Mouse (Mus musculus) liver, adult 2 months (tissue): ENCODE measurements around the gene Gprc5c. TPM values are rescaled to one million over a fixed set of nuclear protein-coding genes. Genes with fewer than 3 reads are reported as not detected.

Experiments
- DNase-seq: peaks from one replicate; pipeline ENCODE4 v3.0.0-alpha.2; 2011; ENCODE audit warnings: low read depth, low spot score; ENCODE audit errors: extremely low read depth
- H3K27ac ChIP-seq: fragments of 200-500 bp; replicated peaks from 2 replicates; pipeline ENCODE4 v1.5.1; 2012; ENCODE audit warnings: low read depth, mild to moderate bottlenecking, control low read depth, inconsistent platforms, low read length; ENCODE audit not compliant: insufficient read depth
- H3K27me3 ChIP-seq: fragments of 200-500 bp; 2 replicates; pipeline ENCODE4 v1.6.1; 2012; ENCODE audit warnings: mild to moderate bottlenecking, moderate library complexity, low read length, inconsistent platforms; ENCODE audit not compliant: control insufficient read depth, insufficient read depth
- H3K36me3 ChIP-seq: fragments of 200-500 bp; 2 replicates; pipeline ENCODE4 v1.6.1; 2012; ENCODE audit warnings: low read length, inconsistent platforms; ENCODE audit not compliant: control insufficient read depth, insufficient read depth
- H3K4me1 ChIP-seq: fragments of 200-500 bp; 2 replicates; pipeline ENCODE4 v1.6.1; 2011; ENCODE audit warnings: low read length; ENCODE audit not compliant: control insufficient read depth, insufficient read depth
- H3K4me3 ChIP-seq: fragments of 200-500 bp; 2 replicates; pipeline ENCODE4 v1.5.1; 2011; ENCODE audit warnings: low read depth, mild to moderate bottlenecking, control low read depth, low read length, moderate library complexity; ENCODE audit not compliant: insufficient read depth
- H3K79me2 ChIP-seq: fragments of 200-500 bp; 2 replicates; pipeline ENCODE4 v1.6.1; 2012; ENCODE audit warnings: inconsistent platforms, mild to moderate bottlenecking, low read length, moderate library complexity; ENCODE audit not compliant: control insufficient read depth, insufficient read depth
- H3K9ac ChIP-seq: fragments of 200-500 bp; 2 replicates; pipeline ENCODE4 v1.6.1; 2012; ENCODE audit warnings: low read depth, mild to moderate bottlenecking, control low read depth, inconsistent platforms, low read length
- CTCF ChIP-seq: fragments of 200-500 bp; IDR thresholded peaks from 2 replicates; pipeline ENCODE4 v1.5.1; 2011; ENCODE audit warnings: low read depth, low read length, control low read depth
- POLR2A ChIP-seq: fragments of 200-500 bp; IDR thresholded peaks from 2 replicates; pipeline ENCODE4 v1.6.1; 2011; ENCODE audit warnings: low read length, control low read depth; ENCODE audit not compliant: insufficient read depth; ENCODE audit errors: extremely low read depth
- WGBS: fragments of 180-500 bp; shearing (Covaris S2); methylation state at CpG from one replicate; pipeline ENCODE4 v1.1.7; 2018; 5-methylcytosine and 5-hydroxymethylcytosine counted together
- polyA plus RNA-seq: library from polyadenylated mRNA; depleted of rRNA; stranded (reverse); fragments of >200 nt; gene quantifications from 2 replicates; pipeline ENCODE4 v1.2.3, GENCODE M21; 2012
- total RNA-seq: library from RNA; depleted of rRNA; stranded (reverse); fragments of >200 nt; gene quantifications from 2 replicates; pipeline ENCODE4 v1.2.3, GENCODE M21; 2014

Gene Gprc5c
- total and polyA plus RNA-seq, 2 experiments: 51.4 to 93.9 TPM

GRCm38 (mm10) chr11:114807686-114808427 lies 43.1 kb upstream of the Gprc5c start:
- Histone ChIP-seq H3K27me3 (no peaks in the 10 kb centered on the region), H3K79me2 (no peaks in the 10 kb centered on the region), H3K9ac (no peak overlapping the region), H3K4me1 (peaks cover 2% of the 10 kb centered on the region; the same call in 1 of the 2 replicates), H3K36me3 (no peaks in the 10 kb centered on the region), H3K4me3 (no peak overlapping the region), H3K27ac (no peak overlapping the region)
- WGBS: 39% methylated on average over 14 of the region's 14 CpGs
- TF ChIP-seq POLR2A (no peak), CTCF (no peak)
- DNase-seq: no peak

GRCm38 (mm10) chr11:114809371-114809770 lies 41.6 kb upstream of the Gprc5c start:
- Histone ChIP-seq H3K79me2 (no peaks in the 10 kb centered on the region), H3K27ac (no peak overlapping the region), H3K36me3 (no peaks in the 10 kb centered on the region), H3K4me3 (no peak overlapping the region), H3K9ac (no peak overlapping the region), H3K27me3 (no peaks in the 10 kb centered on the region), H3K4me1 (peaks cover 2% of the 10 kb centered on the region; the same call in 1 of the 2 replicates)
- no peak for DNase-seq
- 82% methylated on average over 1 of the region's 1 CpGs for WGBS
- TF ChIP-seq POLR2A: no peak
- 0 out of 2 replicates have a peak, but pooled peaks have one; percentile 21 for TF ChIP-seq CTCF

- no peak overlapping the region for H3K9ac ChIP-seq
- TF ChIP-seq POLR2A: no peak
- 60% methylated on average over 4 of the region's 4 CpGs for WGBS
Observed at GRCm38 (mm10) chr11:114810344-114810743, 40.6 kb upstream of the Gprc5c start.

GRCm38 (mm10) chr11:114812731-114813240 lies 38.2 kb upstream of the Gprc5c start:
- WGBS: 26% methylated on average over 6 of the region's 6 CpGs
- Histone ChIP-seq H3K36me3 (no peaks in the 10 kb centered on the region), H3K9ac (no peak overlapping the region), H3K79me2 (no peaks in the 10 kb centered on the region), H3K27me3 (no peaks in the 10 kb centered on the region), H3K4me1 (peaks cover 2% of the 10 kb centered on the region; the same call in 1 of the 2 replicates), H3K27ac (no peak overlapping the region), H3K4me3 (no peak overlapping the region)
- no peak for TF ChIP-seq POLR2A
- peak; percentile 95 for TF ChIP-seq CTCF
- DNase-seq: peak; percentile 51

More at GRCm38 (mm10) chr11:114810344-114810743, 40.6 kb upstream of the Gprc5c start:
- no peaks in the 10 kb centered on the region for H3K79me2 ChIP-seq
- H3K4me3 ChIP-seq: no peak overlapping the region
- no peak overlapping the region for H3K27ac ChIP-seq
- no peaks in the 10 kb centered on the region for H3K36me3 ChIP-seq
- no peaks in the 10 kb centered on the region for H3K27me3 ChIP-seq
- no peak for DNase-seq
- peaks cover 2% of the 10 kb centered on the region; the same call in 1 of the 2 replicates for H3K4me1 ChIP-seq

GRCm38 (mm10) chr11:114814873-114815592 lies 35.9 kb upstream of the Gprc5c start:
- no peaks in the 10 kb centered on the region for H3K79me2 ChIP-seq
- H3K27ac ChIP-seq: no peak overlapping the region
- no peaks in the 10 kb centered on the region for H3K36me3 ChIP-seq
- H3K9ac ChIP-seq: no peak overlapping the region
- no peaks in the 10 kb centered on the region for H3K27me3 ChIP-seq
- H3K4me3 ChIP-seq: no peak overlapping the region
- WGBS: 89% methylated on average over 11 of the region's 11 CpGs
- TF ChIP-seq CTCF: no peak
- no peak for TF ChIP-seq POLR2A
- no peak for DNase-seq
- peaks cover 2% of the 10 kb centered on the region; the same call in 1 of the 2 replicates for H3K4me1 ChIP-seq
